Mouse (Mus musculus): ENCODE measurements around the gene Ncoa5.

GRCm38 (mm10) chr2:164972646-164973045 lies 62.0 kb downstream of the Ncoa5 start:
- no peak for TF ChIP-seq GATA1 (IDR thresholded peaks at IDR 0.05; ENCODE audit: borderline replicate concordance, low read length)
- TF ChIP-seq FLI1 (IDR thresholded peaks at IDR 0.05; ENCODE audit: low read length), result no peak
